Mouse (Mus musculus) erythroblast, embryonic 14.5 days (primary cell): ENCODE data around the gene Slc9a2.

ENCODE experiments used
- GATA1 ChIP-seq: IDR thresholded peaks from 2 replicates; pipeline ENCODE4 v1.6.1; 2012; ENCODE audit warnings: low read length, inconsistent platforms, mixed read lengths
- TAL1 ChIP-seq: IDR thresholded peaks from 3 replicates; pipeline ENCODE4 v1.6.1; 2012; ENCODE audit warnings: low read length, inconsistent platforms, mixed read lengths

DNA sequence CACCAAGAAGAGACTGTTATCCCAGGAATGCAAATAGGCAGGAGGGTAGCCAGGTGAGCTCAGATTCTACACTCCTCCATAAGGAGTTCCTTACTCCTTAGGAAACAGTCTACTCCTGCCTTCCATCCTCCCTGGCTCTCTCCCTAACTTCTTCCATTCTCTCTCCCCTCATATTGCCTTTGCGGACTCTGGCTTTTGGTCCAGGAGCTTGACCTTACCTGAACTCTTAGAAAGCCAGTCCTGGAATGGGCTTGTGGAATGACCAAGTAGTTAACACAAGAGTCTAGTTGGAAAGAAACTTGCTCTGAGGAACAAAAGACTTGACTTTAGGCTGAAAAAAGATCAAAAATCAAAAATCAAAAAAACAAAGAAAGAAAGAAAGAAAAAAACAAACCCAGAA, 48.3 kb downstream of the Slc9a2 start:
- no peak for TF ChIP-seq GATA1
- TF ChIP-seq TAL1 = no peak
